Mouse (Mus musculus): Measurements from ENCODE around the gene Scnm1. TPM values are rescaled to one million over a fixed set of nuclear protein-coding genes. Genes with fewer than 3 reads are reported as not detected.

Gene Scnm1
- 72.6 and 130 TPM in 2 replicates for polyA plus RNA-seq (2011; ENCODE audit: insufficient read depth, insufficient read length, low replicate concordance, missing spikeins)

GRCm38 (mm10) chr3:95133680-95134101 is at the start of gene Scnm1, which contains the start of gene Lysmd1:
Gene Scnm1, minus strand, starts transcription at chr3:95134011.
Gene Lysmd1, plus strand, starts transcription at chr3:95134088.
- Histone ChIP-seq H3K27ac (ENCODE audit: control insufficient read depth, insufficient read depth, low read depth, low read length, poor library complexity) (peak within 1 kb of the TSS; percentile 49; the same call in 1 of the 2 replicates), H3K4me3 (replicated peaks; ENCODE audit: control insufficient read depth, low read depth, low read length) (peak within 1 kb of the TSS; percentile 75), H3K4me1 (ENCODE audit: control insufficient read depth, insufficient read depth, low read length) (peaks cover 4% of the 10 kb centered on the region)
- WGBS = under 1% methylated on average over 20 of the region's 20 CpGs
- TF ChIP-seq POLR2A (IDR thresholded peaks at IDR 0.05; ENCODE audit: borderline replicate concordance, control insufficient read depth, low read depth, low read length) (no peak), CTCF (IDR thresholded peaks at IDR 0.05; ENCODE audit: control insufficient read depth, insufficient read depth, low read length) (no peak)

DNA sequence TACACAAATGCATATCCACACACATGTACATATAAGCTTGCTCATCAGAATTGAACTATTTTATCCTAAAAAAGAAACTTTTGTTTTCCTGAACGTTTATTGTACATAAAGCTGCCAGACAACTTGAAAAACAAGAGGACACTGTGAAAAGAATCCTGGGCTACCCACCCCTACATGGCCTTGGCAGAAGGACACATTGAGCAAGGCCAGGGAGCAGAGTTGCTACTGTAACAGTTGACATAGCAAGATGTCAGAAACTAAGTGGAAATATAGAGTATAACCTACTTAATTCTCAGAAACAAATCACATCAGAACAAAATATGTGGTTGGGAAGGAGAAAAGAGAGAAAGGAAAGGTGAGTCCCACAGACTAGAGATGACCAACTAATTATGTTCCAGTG is 48.0 kb upstream of the Scnm1 start:
- TF ChIP-seq CTCF (IDR thresholded peaks at IDR 0.05; ENCODE audit: control insufficient read depth, insufficient read depth, low read length) (no peak), POLR2A (IDR thresholded peaks at IDR 0.05; ENCODE audit: borderline replicate concordance, control insufficient read depth, low read depth, low read length) (no peak)
- 85% methylated on average over 1 of the region's 1 CpGs for WGBS
- no peaks in the 10 kb centered on the region; the same call in 1 of the 2 replicates for H3K4me1 ChIP-seq (ENCODE audit: control insufficient read depth, insufficient read depth, low read length)
- no peak overlapping the region for H3K27ac ChIP-seq (ENCODE audit: control insufficient read depth, insufficient read depth, low read depth, low read length, poor library complexity)
- H3K4me3 ChIP-seq (replicated peaks; ENCODE audit: control insufficient read depth, low read depth, low read length) = no peak overlapping the region

DNA sequence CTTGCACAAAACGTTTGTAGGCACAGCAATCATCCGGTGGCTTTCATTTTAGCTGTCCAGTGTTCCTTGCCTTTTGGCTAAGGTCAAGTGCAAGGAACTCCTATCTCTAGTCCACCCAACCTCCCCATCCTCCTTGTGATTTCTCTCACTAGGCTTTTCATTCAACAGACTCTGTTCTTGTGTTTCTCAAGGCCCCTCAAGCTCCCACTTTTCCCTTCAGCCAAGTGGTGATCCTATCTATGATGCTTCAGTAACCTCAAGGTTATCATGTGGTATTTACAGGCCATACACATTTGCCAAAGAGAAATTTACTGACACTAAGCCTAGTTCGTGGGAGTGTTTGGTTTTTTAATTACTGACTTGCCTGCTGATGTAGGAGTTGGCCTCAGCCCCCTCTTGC is 46.1 kb upstream of the Scnm1 start:
- Histone ChIP-seq H3K4me1 (ENCODE audit: control insufficient read depth, insufficient read depth, low read length) (no peaks in the 10 kb centered on the region; the same call in 1 of the 2 replicates), H3K4me3 (replicated peaks; ENCODE audit: control insufficient read depth, low read depth, low read length) (no peak overlapping the region), H3K27ac (ENCODE audit: control insufficient read depth, insufficient read depth, low read depth, low read length, poor library complexity) (no peak overlapping the region)
- TF ChIP-seq POLR2A (IDR thresholded peaks at IDR 0.05; ENCODE audit: borderline replicate concordance, control insufficient read depth, low read depth, low read length) = no peak
- no peak for TF ChIP-seq CTCF (IDR thresholded peaks at IDR 0.05; ENCODE audit: control insufficient read depth, insufficient read depth, low read length)
- WGBS = 74% methylated on average over 3 of the region's 3 CpGs

- H3K4me1 ChIP-seq (ENCODE audit: control insufficient read depth, insufficient read depth, low read length) = no peaks in the 10 kb centered on the region; the same call in 1 of the 2 replicates
- no peak overlapping the region for H3K4me3 ChIP-seq (replicated peaks; ENCODE audit: control insufficient read depth, low read depth, low read length)
- TF ChIP-seq CTCF (IDR thresholded peaks at IDR 0.05; ENCODE audit: control insufficient read depth, insufficient read depth, low read length) (no peak), POLR2A (IDR thresholded peaks at IDR 0.05; ENCODE audit: borderline replicate concordance, control insufficient read depth, low read depth, low read length) (no peak)
- WGBS = 85% methylated on average over 5 of the region's 5 CpGs
- no peak overlapping the region for H3K27ac ChIP-seq (ENCODE audit: control insufficient read depth, insufficient read depth, low read depth, low read length, poor library complexity)
These were observed 45.1 kb upstream of the Scnm1 start for GRCm38 (mm10) chr3:95178948-95179347.

DNA sequence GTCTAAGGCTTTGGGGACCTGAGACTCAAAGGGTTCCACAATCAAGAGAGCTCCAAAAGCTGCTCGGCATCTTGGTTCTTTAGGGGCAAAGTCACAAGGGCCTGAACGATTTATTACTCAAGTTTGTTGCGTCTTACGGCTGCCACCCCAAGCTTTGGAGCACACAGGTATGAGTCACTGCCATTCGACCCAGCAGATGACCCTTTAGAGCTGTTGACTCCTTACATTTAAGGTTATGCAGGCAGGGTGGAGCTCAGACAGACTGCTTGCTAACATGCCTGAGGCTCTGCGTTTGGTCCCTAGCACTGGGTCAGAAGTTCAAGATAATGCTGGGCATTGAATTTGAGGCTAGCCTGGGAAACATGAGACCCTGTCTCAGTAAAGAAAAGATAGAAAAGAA is 43.8 kb upstream of the Scnm1 start:
- no peak overlapping the region for H3K27ac ChIP-seq (ENCODE audit: control insufficient read depth, insufficient read depth, low read depth, low read length, poor library complexity)
- no peaks in the 10 kb centered on the region for H3K4me1 ChIP-seq (ENCODE audit: control insufficient read depth, insufficient read depth, low read length)
- WGBS = 74% methylated on average over 6 of the region's 6 CpGs
- TF ChIP-seq POLR2A (IDR thresholded peaks at IDR 0.05; ENCODE audit: borderline replicate concordance, control insufficient read depth, low read depth, low read length) (no peak), CTCF (IDR thresholded peaks at IDR 0.05; ENCODE audit: control insufficient read depth, insufficient read depth, low read length) (no peak)
- H3K4me3 ChIP-seq (replicated peaks; ENCODE audit: control insufficient read depth, low read depth, low read length) = no peak overlapping the region

- no peak overlapping the region for H3K4me3 ChIP-seq (replicated peaks; ENCODE audit: control insufficient read depth, low read depth, low read length)
These were observed 42.7 kb upstream of the Scnm1 start for GRCm38 (mm10) chr3:95176500-95176899.

DNA sequence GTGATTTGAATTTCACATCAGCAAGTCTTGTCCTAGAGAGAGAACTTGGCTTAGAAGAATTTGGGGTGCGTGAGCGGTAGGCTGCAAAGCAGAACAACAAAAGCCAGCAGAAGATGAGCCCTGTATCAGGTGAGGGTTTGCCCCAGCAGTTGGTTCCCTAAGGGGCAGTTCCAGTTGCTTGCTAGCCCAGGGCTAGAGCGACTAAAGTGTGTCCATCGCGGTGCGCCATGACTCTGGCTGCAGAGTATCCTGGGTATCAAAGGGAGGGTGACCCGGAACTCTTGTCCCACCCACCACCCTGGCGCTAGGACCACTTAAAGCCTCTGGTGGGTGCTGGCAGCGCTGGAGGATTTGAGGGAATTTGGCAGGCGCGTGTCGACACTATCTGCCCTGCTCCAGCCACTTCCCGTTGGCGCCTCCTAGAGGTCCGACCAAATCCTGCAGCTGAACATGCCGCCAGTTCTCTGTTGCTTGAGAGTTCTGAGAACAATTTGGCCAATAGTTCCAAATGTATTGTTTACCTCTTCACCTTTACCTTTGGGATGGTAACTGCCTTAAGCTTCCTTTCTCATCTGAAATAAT is 40.3 kb upstream of the Scnm1 start:
- TF ChIP-seq CTCF (IDR thresholded peaks at IDR 0.05; ENCODE audit: control insufficient read depth, insufficient read depth, low read length) = peak; percentile 89
- TF ChIP-seq POLR2A (IDR thresholded peaks at IDR 0.05; ENCODE audit: borderline replicate concordance, control insufficient read depth, low read depth, low read length) = no peak
- no peak overlapping the region for H3K27ac ChIP-seq (ENCODE audit: control insufficient read depth, insufficient read depth, low read depth, low read length, poor library complexity)
- WGBS = 2% methylated on average over 16 of the region's 16 CpGs
- no peak overlapping the region for H3K4me3 ChIP-seq (replicated peaks; ENCODE audit: control insufficient read depth, low read depth, low read length)
- no peaks in the 10 kb centered on the region for H3K4me1 ChIP-seq (ENCODE audit: control insufficient read depth, insufficient read depth, low read length)

More at GRCm38 (mm10) chr3:95176500-95176899, 42.7 kb upstream of the Scnm1 start:
- WGBS = 82% methylated on average over 3 of the region's 3 CpGs
- TF ChIP-seq POLR2A (IDR thresholded peaks at IDR 0.05; ENCODE audit: borderline replicate concordance, control insufficient read depth, low read depth, low read length) = no peak
- TF ChIP-seq CTCF (IDR thresholded peaks at IDR 0.05; ENCODE audit: control insufficient read depth, insufficient read depth, low read length) = no peak
- Histone ChIP-seq H3K27ac (ENCODE audit: control insufficient read depth, insufficient read depth, low read depth, low read length, poor library complexity) (no peak overlapping the region), H3K4me1 (ENCODE audit: control insufficient read depth, insufficient read depth, low read length) (no peaks in the 10 kb centered on the region)

GRCm38 (mm10) chr3:95173256-95173949 is 39.6 kb upstream of the Scnm1 start:
- H3K4me3 ChIP-seq (replicated peaks; ENCODE audit: control insufficient read depth, low read depth, low read length) = no peak overlapping the region
- H3K4me1 ChIP-seq (ENCODE audit: control insufficient read depth, insufficient read depth, low read length) = no peaks in the 10 kb centered on the region
- TF ChIP-seq CTCF (IDR thresholded peaks at IDR 0.05; ENCODE audit: control insufficient read depth, insufficient read depth, low read length) (no peak), POLR2A (IDR thresholded peaks at IDR 0.05; ENCODE audit: borderline replicate concordance, control insufficient read depth, low read depth, low read length) (no peak)
- 5% methylated on average over 58 of the region's 58 CpGs for WGBS
- no peak overlapping the region for H3K27ac ChIP-seq (ENCODE audit: control insufficient read depth, insufficient read depth, low read depth, low read length, poor library complexity)
